Mouse (Mus musculus): ENCODE data around the gene Aldh3a2. TPM values are rescaled to one million over a fixed set of nuclear protein-coding genes. Genes with fewer than 3 reads are reported as not detected.

Gene Aldh3a2
- total RNA-seq, 1 experiment from 2014 or later: 54.7 TPM

DNA sequence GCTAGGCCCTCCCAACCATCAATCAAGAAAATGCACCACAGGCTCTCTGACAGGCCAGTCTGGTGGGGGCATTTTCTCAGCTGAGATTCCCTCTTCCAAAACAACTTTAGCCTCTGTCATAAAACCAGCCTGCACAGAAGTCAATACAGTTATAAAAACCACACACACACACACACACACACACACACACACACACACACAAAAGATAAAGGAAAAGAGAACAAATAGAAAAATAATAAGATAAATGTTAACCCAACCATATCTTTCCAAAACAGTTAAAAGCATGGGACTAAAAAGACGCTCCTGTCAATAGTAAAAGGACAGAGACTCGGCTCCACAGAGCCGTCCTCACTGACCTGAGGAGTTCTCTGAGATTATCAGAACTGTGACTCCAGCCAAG is 9.2 kb upstream of the Aldh3a2 start:
- ATAC-seq (replicated peaks; ENCODE audit: insufficient number of reproducible peaks, low FRiP score, low TSS enrichment, poor library complexity, severe bottlenecking): no peak

DNA sequence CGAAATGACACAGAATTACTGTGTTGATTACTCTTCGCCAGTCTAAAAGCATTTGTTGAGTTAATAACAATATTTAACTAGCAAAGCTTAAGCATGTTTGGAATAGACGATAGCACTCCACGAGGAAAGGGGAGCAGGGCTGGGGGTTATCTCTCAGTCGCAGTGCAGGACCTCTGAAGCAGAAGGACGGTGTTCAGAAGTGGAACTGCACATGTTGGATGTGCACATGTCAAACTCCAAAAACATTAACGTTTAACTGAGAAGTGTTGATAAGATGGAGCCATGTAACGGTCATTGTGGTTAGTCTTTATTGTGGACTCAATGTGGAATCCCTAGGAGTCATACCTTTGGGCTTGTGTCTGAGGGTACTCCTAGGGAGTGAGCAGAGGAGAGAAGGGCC is 7.8 kb upstream of the Aldh3a2 start:
- ATAC-seq (replicated peaks; ENCODE audit: insufficient number of reproducible peaks, low FRiP score, low TSS enrichment, poor library complexity, severe bottlenecking): no peak

DNA sequence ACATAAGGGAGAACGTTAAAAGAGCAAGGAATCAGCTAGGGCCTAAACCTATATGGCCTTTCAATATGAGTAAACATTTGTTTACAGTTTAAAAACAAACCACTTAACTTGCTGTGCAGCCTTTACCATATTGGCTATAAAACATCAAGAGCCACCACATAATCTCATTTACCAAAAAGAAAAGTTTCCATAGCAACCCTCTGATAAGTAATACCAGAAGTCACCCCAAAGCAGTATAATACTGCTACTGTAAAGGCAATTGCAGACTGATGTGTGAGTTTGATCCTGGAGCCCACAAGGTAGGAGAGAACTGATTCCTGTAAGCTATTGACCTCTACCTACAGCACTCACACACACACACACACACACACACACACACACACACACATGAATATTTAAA is 7.2 kb upstream of the Aldh3a2 start:
- ATAC-seq (replicated peaks; ENCODE audit: insufficient number of reproducible peaks, low FRiP score, low TSS enrichment, poor library complexity, severe bottlenecking): no peak

DNA sequence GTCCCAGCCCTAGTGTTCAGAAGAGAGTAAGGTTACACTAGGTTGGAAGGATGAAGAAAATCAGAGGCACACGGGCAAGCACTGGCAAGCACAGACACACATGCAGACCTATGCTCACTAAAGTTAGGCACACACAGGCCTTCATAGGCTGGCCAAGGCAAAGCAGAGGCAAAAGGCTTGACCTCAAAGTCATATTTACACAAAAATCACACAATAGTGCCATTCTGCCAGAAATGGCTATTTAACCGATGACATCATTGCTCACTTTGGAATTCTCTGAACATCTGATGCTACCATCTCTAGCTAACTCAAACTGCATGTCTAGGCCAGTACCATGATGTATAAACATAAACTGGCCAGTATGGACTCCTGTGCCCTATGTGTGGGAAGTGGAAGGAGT is 6.7 kb upstream of the Aldh3a2 start:
- no peak for ATAC-seq (replicated peaks; ENCODE audit: insufficient number of reproducible peaks, low FRiP score, low TSS enrichment, poor library complexity, severe bottlenecking)

DNA sequence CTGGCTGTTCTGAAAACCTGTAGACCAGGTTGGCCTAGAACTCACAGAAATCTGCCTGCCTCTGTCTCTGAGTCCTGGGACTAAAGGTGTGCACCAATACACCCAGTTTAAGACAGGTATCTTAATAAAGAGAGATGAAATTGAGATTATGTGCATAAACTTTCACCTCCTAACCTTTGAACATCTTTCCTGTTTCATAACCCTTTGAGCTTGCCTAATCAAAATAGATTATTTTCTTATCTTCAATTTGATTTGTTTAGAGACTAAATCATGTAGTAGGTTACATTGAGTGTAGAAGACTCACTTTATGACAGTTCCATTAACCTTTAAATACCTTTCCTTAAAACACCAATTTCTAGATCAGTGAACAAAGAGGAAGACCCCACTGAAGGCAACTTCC is 4.3 kb upstream of the Aldh3a2 start:
- ATAC-seq (replicated peaks; ENCODE audit: insufficient number of reproducible peaks, low FRiP score, low TSS enrichment, poor library complexity, severe bottlenecking): no peak

DNA sequence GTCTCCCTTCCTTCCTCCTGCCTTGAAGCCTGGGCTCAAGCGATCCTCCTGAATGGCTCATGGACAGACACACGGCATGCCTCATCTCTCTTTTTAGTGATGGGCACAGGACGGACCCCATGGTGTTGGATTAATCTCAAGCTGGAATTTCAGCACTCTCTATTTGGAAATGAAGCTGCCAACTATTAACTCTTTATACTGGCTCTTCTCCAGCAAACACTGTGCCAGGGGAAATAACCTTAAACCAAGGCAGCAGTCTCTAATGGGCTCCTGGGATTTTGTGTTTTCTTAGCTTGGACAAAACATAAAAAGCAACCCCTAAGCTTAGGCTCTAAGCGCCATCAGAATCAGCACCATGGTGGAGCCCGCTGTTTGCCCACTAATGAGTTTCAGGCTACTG is 3.1 kb upstream of the Aldh3a2 start:
- no peak for ATAC-seq (replicated peaks; ENCODE audit: insufficient number of reproducible peaks, low FRiP score, low TSS enrichment, poor library complexity, severe bottlenecking)

DNA sequence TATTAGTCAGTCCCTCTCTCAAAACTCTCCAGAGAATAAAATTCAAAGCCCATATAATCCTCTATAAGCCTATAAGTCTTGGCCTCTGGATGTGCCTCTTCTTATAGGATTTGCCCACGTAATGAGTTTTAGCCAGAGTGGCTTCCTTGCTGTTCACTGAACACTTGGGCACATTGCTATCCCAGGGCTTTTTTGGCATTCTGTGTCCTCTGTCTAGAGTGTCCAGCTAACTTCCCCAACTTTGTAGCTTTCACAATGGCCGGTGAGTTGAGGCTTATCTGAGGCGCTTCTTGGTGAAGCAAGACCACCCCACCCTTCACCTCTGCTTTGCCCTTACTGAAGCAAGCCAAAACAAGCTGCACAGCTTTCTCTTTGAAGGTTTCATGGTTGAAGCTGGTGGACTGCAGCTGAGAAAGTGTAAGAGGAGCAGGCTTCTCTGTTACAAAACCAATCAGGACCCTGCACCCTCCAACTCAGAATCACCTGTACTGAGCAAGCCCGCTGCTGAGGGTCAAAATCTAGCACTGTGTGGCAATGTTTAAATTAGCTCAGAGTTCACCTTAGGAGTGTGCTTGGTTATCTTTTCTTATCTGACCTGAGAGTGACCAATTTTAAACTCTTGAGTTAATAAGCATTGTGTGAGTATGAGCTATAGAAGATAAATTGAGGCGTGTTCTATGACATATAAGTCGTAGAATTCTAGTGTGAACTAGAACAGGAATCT is 1.5 kb upstream of the Aldh3a2 start:
- no peak for ATAC-seq (replicated peaks; ENCODE audit: insufficient number of reproducible peaks, low FRiP score, low TSS enrichment, poor library complexity, severe bottlenecking)

DNA sequence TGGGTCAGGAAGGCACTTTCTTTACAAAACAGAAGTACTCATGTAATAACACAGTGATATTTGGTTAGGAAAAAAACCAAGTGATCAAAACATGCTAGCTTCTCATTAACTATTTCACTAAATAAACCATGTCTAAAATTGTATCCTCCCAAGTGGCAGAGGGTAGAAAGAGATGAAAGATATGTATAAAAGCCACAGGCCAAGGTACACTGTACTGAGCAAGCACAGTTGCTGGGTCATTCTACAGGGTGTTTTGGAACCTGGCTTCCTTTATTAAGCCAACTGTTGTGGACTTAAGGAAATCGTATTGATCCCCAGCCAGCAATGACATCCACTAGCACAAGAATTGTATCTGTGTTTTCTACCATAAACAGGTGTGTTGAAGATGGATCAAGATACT is 3.4 kb downstream of the Aldh3a2 start:
- no peak for ATAC-seq (replicated peaks; ENCODE audit: insufficient number of reproducible peaks, low FRiP score, low TSS enrichment, poor library complexity, severe bottlenecking)

DNA sequence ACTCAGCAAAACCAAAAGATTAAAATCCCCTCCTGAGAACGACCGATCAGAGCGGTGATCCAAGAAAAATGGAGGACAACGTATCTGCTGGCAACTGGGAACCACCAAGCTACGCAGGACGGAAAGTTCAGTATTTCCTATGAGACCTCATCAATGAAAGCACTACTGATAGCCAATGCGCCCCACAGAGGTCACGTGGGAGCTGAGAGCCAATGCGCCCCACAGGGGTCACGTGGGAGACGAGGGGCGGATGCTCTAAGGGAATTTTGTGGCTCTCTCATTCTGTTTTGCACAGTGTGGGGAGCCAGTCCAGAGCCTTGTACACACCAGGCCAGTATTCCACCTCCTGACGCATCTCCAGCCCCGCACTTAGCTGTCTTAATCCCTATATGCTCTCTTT is 4.7 kb downstream of the Aldh3a2 start:
- no peak for ATAC-seq (replicated peaks; ENCODE audit: insufficient number of reproducible peaks, low FRiP score, low TSS enrichment, poor library complexity, severe bottlenecking)

DNA sequence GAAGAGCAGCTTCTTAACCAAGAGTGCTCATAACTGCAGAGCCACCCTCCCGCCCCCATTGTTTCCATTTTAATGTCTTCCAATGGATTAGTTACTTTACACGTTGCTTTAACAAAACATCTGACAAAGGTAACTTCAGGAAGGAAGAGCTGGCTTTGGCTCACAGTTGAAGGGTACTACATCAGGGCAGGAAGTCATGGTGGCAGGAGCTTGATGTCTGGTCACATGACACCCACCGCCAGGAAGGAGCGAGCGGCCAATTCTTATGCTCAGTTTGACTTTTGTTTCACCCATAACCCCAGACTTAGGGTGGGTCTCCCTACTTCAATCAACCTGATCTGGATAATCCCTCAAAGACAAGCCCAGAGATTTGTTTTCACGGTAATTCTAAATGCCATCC is 8.2 kb downstream of the Aldh3a2 start:
- no peak for ATAC-seq (replicated peaks; ENCODE audit: insufficient number of reproducible peaks, low FRiP score, low TSS enrichment, poor library complexity, severe bottlenecking)

DNA sequence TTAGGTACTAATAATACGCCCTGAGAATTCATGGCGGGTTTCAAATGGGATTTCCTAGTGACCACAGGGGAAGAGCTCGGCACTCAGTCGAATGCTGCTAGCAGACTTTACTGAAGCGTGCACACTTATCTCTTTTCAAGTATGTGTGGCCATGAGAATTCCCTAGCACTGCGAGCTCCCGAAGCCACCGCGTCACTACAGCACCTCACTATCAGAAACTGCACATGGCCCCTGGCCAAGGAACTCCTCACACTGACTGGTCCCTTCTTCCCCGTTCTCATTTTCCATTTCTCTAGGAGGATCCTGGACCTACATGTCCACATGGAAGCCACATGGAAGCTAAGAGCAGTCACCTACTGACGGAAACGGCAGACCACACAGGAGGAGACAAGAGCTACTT is 14.5 kb downstream of the Aldh3a2 start:
- ATAC-seq (replicated peaks; ENCODE audit: insufficient number of reproducible peaks, low FRiP score, low TSS enrichment, poor library complexity, severe bottlenecking): no peak

DNA sequence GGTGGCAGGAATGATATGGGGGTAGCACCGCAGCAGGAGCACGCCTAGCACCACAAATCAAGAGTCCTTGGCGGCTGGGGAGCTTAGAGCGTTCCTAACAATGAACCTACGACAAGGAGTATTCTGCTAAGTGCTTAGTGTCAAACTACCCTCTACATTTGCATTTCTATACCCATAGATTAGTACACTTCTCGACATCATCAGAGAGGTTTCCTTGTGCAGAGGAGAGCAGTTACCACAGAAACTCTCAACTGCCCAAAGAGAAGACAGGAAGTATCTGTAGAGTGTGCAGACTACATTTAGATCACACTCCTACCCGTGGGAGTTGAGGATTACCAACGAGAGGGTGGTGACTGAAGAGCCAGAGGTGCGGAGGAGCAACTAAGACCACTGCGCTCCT is 15.5 kb downstream of the Aldh3a2 start:
- ATAC-seq (replicated peaks; ENCODE audit: insufficient number of reproducible peaks, low FRiP score, low TSS enrichment, poor library complexity, severe bottlenecking): no peak

DNA sequence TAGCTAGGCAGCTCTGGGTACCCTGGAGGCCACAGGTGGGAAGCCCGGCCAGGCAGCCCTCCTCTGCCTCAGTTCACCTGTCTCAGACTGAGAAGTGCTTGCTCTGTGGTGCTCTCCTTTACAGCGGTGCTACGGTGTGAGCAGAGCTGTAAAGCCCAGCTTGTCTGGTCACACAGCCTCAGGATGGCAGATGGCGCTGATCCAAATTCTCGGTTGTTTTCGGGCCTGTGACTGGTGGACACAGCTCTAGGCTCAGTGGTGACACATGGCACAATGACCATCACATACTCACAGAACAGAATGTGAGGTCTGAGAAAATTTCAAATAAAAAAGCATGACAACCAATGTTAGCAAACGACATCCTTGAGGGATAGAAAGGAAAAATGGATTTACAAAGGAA is 22.9 kb downstream of the Aldh3a2 start:
- ATAC-seq (replicated peaks; ENCODE audit: insufficient number of reproducible peaks, low FRiP score, low TSS enrichment, poor library complexity, severe bottlenecking): no peak

DNA sequence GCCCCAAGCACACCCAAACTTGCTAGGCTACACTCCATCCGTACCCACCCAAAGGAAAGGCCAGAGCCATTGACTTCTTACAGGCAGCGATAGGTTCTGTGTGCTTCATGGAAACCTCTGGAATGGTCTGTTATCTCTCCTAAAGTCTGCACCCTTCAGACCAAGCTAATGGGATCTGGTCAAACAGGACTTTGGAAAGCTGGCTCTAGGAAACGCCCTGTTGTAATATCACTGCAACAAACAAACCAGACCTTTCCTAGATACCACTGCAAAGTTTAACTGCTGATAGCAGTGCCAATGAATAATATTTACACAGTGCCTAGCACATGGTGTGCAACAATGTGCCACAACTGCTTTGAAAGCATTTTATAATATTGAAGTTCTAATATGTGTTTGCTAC is 31.2 kb downstream of the Aldh3a2 start:
- ATAC-seq (replicated peaks; ENCODE audit: insufficient number of reproducible peaks, low FRiP score, low TSS enrichment, poor library complexity, severe bottlenecking): no peak

DNA sequence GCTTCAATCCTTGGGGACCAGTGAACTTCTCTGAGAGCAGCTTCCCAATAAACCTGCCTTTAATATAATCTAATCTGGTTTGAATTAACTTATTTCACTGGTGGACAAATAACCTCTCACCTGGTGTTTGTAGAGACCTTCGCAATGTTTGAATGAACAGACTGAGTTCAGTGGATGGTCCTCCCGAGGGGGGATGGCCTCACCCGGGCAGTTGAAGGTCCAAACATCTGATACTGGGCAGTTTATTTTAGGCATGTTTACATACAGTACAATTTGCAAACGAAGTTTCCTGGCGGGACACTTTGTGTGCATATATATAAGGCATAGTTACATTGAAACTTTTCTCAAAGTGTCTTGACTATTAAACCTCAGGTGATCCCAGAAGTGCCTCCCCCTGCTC is 33.1 kb downstream of the Aldh3a2 start:
- no peak for ATAC-seq (replicated peaks; ENCODE audit: insufficient number of reproducible peaks, low FRiP score, low TSS enrichment, poor library complexity, severe bottlenecking)

DNA sequence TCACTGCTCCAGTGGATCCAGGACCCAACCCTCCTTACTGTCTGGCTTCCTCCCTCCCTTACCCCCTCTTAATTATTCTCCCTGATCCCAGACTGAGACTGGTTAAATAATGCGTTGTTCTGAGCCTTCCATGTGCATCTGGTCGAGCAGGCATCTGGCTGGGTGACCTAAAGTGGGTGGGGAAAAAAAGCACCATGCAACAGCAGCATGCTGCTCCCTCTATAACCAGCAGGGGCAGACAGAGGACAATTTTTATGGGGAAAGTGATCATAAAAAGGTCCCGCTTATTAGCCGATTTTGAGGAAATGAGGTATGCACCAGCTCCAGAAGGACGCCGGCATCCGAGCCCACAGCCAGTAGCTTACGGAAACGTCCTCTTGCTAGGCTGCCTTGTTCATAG is 35.9 kb downstream of the Aldh3a2 start:
- peak; percentile 90 for ATAC-seq (replicated peaks; ENCODE audit: insufficient number of reproducible peaks, low FRiP score, low TSS enrichment, poor library complexity, severe bottlenecking)

DNA sequence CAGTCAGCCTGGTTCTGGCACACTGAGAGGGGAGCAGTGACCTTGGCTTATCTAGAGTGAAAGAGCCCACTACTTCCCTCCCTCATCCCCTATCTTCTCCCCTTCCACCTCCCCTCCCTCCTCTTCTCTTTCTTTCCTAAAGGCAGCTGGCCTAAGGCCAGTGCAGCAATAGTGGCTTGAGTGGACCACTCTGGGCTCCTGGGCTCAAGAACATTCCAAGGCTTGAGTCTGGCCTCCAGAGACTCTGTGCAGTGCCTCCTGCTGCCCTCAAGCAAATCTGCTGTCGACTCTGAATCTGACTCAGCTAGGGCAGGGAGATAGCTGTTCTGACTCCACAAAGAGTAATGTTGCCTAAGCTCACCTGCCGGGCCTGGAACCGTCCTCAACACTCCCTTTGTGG is 38.9 kb downstream of the Aldh3a2 start:
- ATAC-seq (replicated peaks; ENCODE audit: insufficient number of reproducible peaks, low FRiP score, low TSS enrichment, poor library complexity, severe bottlenecking): no peak

DNA sequence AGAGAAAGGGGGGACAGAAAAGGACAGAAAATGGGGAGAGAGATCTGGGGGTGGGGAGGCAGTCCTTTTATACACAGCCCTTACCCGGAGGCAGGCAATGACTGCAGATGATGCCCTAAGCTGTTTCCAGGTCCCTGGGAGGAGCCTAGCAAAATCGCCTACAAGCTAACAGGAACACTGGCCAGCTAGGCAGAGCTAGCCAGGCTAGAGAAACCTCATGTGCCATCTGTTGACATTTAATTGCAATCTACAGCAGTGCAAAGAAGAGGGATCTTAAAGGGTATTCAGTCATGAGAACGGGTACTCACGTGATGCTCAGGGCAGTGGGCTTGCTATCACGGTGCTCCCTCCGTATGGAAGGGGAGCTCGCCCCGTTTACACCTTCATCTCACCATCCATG is 39.4 kb downstream of the Aldh3a2 start:
- no peak for ATAC-seq (replicated peaks; ENCODE audit: insufficient number of reproducible peaks, low FRiP score, low TSS enrichment, poor library complexity, severe bottlenecking)

DNA sequence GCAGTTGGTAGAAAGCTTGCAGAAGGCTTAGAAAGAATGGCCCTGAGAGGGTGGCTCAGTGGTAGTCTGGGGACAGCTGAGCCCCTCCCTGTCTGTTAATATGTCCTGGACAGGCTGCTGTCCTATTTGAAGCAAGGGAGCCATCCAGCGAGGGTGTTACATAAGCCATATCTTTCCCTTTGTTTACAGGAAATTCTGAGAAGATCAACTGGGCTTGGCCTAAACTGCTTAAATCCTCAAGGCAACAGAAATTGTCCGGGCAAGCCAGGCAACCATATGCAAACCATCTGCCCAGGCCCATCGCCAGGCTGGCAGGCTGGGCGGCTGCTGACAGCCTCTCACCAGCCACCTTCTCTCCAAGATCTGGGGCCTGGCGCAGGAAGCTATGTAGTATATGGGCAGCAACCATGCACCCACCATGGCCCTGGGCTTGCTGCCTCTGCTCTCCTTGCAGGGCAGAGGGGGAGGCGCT is 41.3 kb downstream of the Aldh3a2 start:
- no peak for ATAC-seq (replicated peaks; ENCODE audit: insufficient number of reproducible peaks, low FRiP score, low TSS enrichment, poor library complexity, severe bottlenecking)

DNA sequence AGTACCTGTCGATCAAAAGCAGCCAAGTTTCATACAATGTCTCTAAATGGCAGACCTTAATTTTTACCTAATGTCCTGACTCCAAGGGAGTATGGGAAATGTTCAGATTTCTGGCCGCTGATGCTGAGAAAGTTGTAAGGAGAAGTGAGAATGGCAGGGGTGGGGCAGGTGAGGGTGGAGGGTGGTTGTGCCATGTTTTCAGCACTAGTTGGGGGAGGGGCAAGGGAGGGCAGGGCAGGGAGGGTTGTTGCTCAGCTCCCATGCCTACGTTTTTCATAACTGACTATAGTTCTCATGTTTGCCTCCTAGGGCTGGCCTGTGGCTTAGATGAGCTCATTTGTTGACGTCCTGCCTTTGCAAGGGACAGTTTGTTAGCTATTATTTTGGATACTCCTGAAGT is 41.8 kb downstream of the Aldh3a2 start:
- peak; percentile 51 for ATAC-seq (replicated peaks; ENCODE audit: insufficient number of reproducible peaks, low FRiP score, low TSS enrichment, poor library complexity, severe bottlenecking)

DNA sequence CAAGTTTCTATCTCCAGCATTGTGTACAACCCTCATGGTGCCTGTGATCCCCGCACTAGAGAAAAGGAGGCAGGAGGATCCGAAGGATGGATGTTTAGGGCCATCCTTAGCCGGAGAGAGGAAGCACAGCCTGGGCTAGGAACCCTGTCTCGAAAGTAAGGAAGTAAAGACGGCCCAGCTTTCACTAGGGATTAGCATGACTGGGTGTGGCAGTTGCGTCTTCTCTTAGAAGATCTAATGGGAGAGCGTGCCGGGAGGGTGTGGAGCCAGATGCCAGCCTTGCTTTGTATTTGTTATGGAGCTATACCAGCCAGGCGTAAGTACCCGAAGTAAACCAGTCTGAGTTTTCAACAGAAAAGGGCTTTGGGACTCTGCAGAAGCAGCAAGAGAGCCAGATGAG is 42.4 kb downstream of the Aldh3a2 start:
- ATAC-seq (replicated peaks; ENCODE audit: insufficient number of reproducible peaks, low FRiP score, low TSS enrichment, poor library complexity, severe bottlenecking): peak; percentile 38; the same call in 1 of the 2 replicates
